Mouse (Mus musculus) cerebellum, adult 2 months (tissue): ENCODE data around the gene Gm13693. TPM values are rescaled to one million over a fixed set of nuclear protein-coding genes. Genes with fewer than 3 reads are reported as not detected.
"Not testable (repeated sequence)": the region's sequence is repeated elsewhere in the genome, so short reads cannot be mapped to it uniquely, and the experiment has no call there.

Source experiments
- DNase-seq, 2 experiments: peaks; one replicate each; pipeline ENCODE4 v3.0.0; 2021
- H3K27ac ChIP-seq: fragments of 200-500 bp; 2 replicates; pipeline ENCODE4 v1.5.1; 2012; ENCODE audit warnings: low read length, control low read depth, inconsistent platforms; ENCODE audit not compliant: insufficient read depth
- H3K27me3 ChIP-seq: fragments of 200-500 bp; 2 replicates; pipeline ENCODE4 v1.6.1; 2012; ENCODE audit warnings: inconsistent platforms, mild to moderate bottlenecking, low read length, moderate library complexity; ENCODE audit not compliant: control insufficient read depth, insufficient read depth
- H3K4me1 ChIP-seq: fragments of 200-500 bp; 2 replicates; pipeline ENCODE4 v1.6.1; 2011; ENCODE audit warnings: low read length; ENCODE audit not compliant: control insufficient read depth, insufficient read depth
- H3K4me3 ChIP-seq: fragments of 200-500 bp; replicated peaks from 2 replicates; pipeline ENCODE3; 2011; ENCODE audit warnings: mild to moderate bottlenecking, low read depth, low read length, control low read depth; ENCODE audit not compliant: insufficient read depth
- CTCF ChIP-seq: fragments of 200-500 bp; IDR thresholded peaks from 2 replicates; pipeline ENCODE4 v1.5.1; 2011; ENCODE audit warnings: low read depth, mild to moderate bottlenecking, control low read depth, low read length, moderate library complexity, borderline replicate concordance; ENCODE audit not compliant: insufficient read depth
- POLR2A ChIP-seq: fragments of 200-500 bp; IDR thresholded peaks from 2 replicates; pipeline ENCODE4 v1.6.1; 2011; ENCODE audit warnings: low read length, control low read depth, borderline replicate concordance; ENCODE audit not compliant: insufficient read depth
- WGBS: fragments of 180-500 bp; shearing (Covaris S2); methylation state at CpG from one replicate; pipeline ENCODE4 v1.1.7; 2018; 5-methylcytosine and 5-hydroxymethylcytosine counted together
- polyA plus RNA-seq: library from polyadenylated mRNA; depleted of rRNA; stranded (reverse); fragments of >200 nt; gene quantifications from 2 replicates; pipeline ENCODE4 v1.2.3, GENCODE M21; 2012; rRNA removed

The Gm13693 gene
- polyA plus RNA-seq, 1 experiment: not detected

GRCm38 (mm10) chr2:83994526-83994925 is 33.2 kb downstream of the Gm13693 start:
- not testable (repeated sequence) for DNase-seq, H3K27ac ChIP-seq, H3K27me3 ChIP-seq, H3K4me3 ChIP-seq, H3K4me1 ChIP-seq
- WGBS: 90% methylated on average over 2 of the region's 3 CpGs

GRCm38 (mm10) chr2:84008913-84009312 is 47.6 kb downstream of the Gm13693 start:
- 5% methylated on average over 1 of the region's 1 CpGs for WGBS
- Histone ChIP-seq H3K4me1 (no peaks in the 10 kb centered on the region), H3K27me3 (no peaks in the 10 kb centered on the region), H3K4me3 (no peak overlapping the region), H3K27ac (no peak overlapping the region)
- DNase-seq: no peak
- TF ChIP-seq CTCF (no peak), POLR2A (no peak)

- no peak overlapping the region for H3K4me3 ChIP-seq
- no peak for TF ChIP-seq CTCF
- TF ChIP-seq POLR2A: no peak
- WGBS: 78% methylated on average over 3 of the region's 3 CpGs
- no peaks in the 10 kb centered on the region for H3K27me3 ChIP-seq
- H3K4me1 ChIP-seq: no peaks in the 10 kb centered on the region
- H3K27ac ChIP-seq: no peak overlapping the region
- no peak for DNase-seq
These were observed 48.5 kb downstream of the Gm13693 start for GRCm38 (mm10) chr2:84009818-84010217.

Other genes starting within 250 kb of the Gm13693 start
- 40.6 and 43.2 TPM in 2 replicates for gene Itgav, start 237.1 kb upstream of the Gm13693 start, polyA plus RNA-seq
- 56.8 and 58.5 TPM in 2 replicates for gene Fam171b, start 148.9 kb upstream of the Gm13693 start, polyA plus RNA-seq
- not detected in 2 replicates for gene Zswim2, start 20.3 kb upstream of the Gm13693 start, polyA plus RNA-seq
- not detected in 2 replicates for gene Gm13698, start 5.8 kb upstream of the Gm13693 start, polyA plus RNA-seq
- gene Gm13695, start 5.8 kb downstream of the Gm13693 start, polyA plus RNA-seq: not detected in 2 replicates
- gene Gm13696, start 11.6 kb downstream of the Gm13693 start, polyA plus RNA-seq: not detected in 2 replicates
- gene Gm13694, start 17.4 kb downstream of the Gm13693 start, polyA plus RNA-seq: not detected in 2 replicates
- gene Gm13697, start 23.2 kb downstream of the Gm13693 start, polyA plus RNA-seq: not detected in 2 replicates
- gene Gm13691, start 29.1 kb downstream of the Gm13693 start, polyA plus RNA-seq: not detected in 2 replicates